Comparison of ENCODE assay signal across 8 mouse cellular contexts in the genomic region with DNA sequence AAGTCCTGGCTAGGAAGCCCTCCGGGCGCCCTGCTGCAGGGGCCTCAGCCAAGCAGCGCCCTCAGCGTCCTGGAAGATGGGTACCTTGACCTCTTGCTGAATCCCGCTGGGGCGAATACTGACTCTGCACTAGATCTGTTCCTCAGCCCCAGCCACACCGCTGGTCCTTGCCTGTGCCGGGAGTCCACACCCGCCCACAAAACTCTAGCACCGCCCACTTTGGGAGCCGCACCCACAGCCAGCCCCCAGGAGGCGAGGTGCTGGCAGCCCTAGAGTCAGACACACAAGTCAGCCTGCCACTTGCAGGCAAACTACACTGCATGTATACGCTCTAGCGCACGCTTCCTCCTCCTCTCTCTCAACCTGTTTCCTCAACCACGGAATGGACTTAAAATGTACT. TPM values are rescaled to one million over a fixed set of nuclear protein-coding genes. Genes with fewer than 3 reads are reported as not detected.
DNase-seq lines count a peak whose midpoint lies in the region; ATAC-seq and TF ChIP-seq lines count a peak whose summit lies in the region.

TSS of gene Npy4r (minus strand) at position 148 of the 400 bp plus-strand sequence.

- no peaks in the 10 kb centered on the region for H3K4me1 ChIP-seq in hindbrain, postnatal 0 days (ENCODE audit: insufficient read depth, low read length)
- no peaks in the 10 kb centered on the region for H3K4me1 ChIP-seq in liver, adult 2 months (ENCODE audit: control insufficient read depth, insufficient read depth, low read length)
- no peaks in the 10 kb centered on the region for H3K4me1 ChIP-seq in midbrain, embryonic 16.5 days (ENCODE audit: control insufficient read depth, insufficient read depth, low read length)

- H3K4me2 ChIP-seq in hindbrain, postnatal 0 days (ENCODE audit: low read depth, low read length) = 0 out of 2 replicates have a peak within 1 kb of the TSS, but pooled peaks have one; percentile 5
- 0 out of 2 replicates have a peak within 1 kb of the TSS, but pooled peaks have one; percentile 17 for H3K4me2 ChIP-seq in midbrain, embryonic 16.5 days (ENCODE audit: low read length)

- H3K79me2 ChIP-seq in liver, adult 2 months (ENCODE audit: control insufficient read depth, insufficient read depth, low read length) = no peaks in the 10 kb centered on the region

- H3K36me3 ChIP-seq in hindbrain, postnatal 0 days (ENCODE audit: insufficient read depth, low read length) = no peaks in the 10 kb centered on the region
- no peaks in the 10 kb centered on the region for H3K36me3 ChIP-seq in liver, adult 2 months (ENCODE audit: control insufficient read depth, insufficient read depth, low read length)
- no peaks in the 10 kb centered on the region for H3K36me3 ChIP-seq in midbrain, embryonic 16.5 days (ENCODE audit: control insufficient read depth, insufficient read depth, low read length)

- H3K4me3 ChIP-seq in hindbrain, postnatal 0 days (ENCODE audit: low read length) = no peak within 1 kb of the TSS
- no peak within 1 kb of the TSS for H3K4me3 ChIP-seq in liver, adult 2 months (ENCODE audit: insufficient read depth, low read depth, low read length)
- no peak within 1 kb of the TSS for H3K4me3 ChIP-seq in midbrain, embryonic 16.5 days (ENCODE audit: low read depth, low read length)

- H3K27ac ChIP-seq in hindbrain, postnatal 0 days = no peak within 1 kb of the TSS
- no peak within 1 kb of the TSS for H3K27ac ChIP-seq in liver, adult 2 months (replicated peaks; ENCODE audit: insufficient read depth, low read depth, low read length)
- no peak within 1 kb of the TSS for H3K27ac ChIP-seq in midbrain, embryonic 16.5 days (ENCODE audit: low read length)

- no peak for TF ChIP-seq CTCF in hindbrain, postnatal 0 days (IDR thresholded peaks at IDR 0.05; ENCODE audit: low read depth)
- no peak for TF ChIP-seq CTCF in liver, adult 2 months (IDR thresholded peaks at IDR 0.05; ENCODE audit: low read depth, low read length)

- peak; percentile 65 to 67 for DNase-seq in urinary bladder, adult 18-20 months (ENCODE audit: low spot score in 2 of 2)
- no peak for DNase-seq in urinary bladder, postnatal 10 days (ENCODE audit: low spot score)
- DNase-seq in gastrocnemius, postnatal 10 days = peak; percentile 48
- DNase-seq in hindbrain, postnatal 0 days (ENCODE audit: low spot score) = peak; percentile 18
- peak; percentile 19 for DNase-seq in liver, adult 2 months (ENCODE audit: extremely low read depth, low read depth, low spot score)
- peak; percentile 77 for DNase-seq in urinary bladder, postnatal 14 days (ENCODE audit: low spot score)

- no peak for TF ChIP-seq POLR2A in liver, adult 2 months (IDR thresholded peaks at IDR 0.05; ENCODE audit: extremely low read depth, insufficient read depth, low read length)

- no peak within 1 kb of the TSS for H3K9ac ChIP-seq in hindbrain, postnatal 0 days (replicated peaks; ENCODE audit: low read length)
- H3K9ac ChIP-seq in liver, adult 2 months (ENCODE audit: low read depth, low read length) = no peak within 1 kb of the TSS
- no peak within 1 kb of the TSS for H3K9ac ChIP-seq in midbrain, embryonic 16.5 days (ENCODE audit: low read depth, low read length)

- ATAC-seq in hindbrain, postnatal 0 days = no peak; the same call in 1 of the 2 replicates
- no peak for ATAC-seq in midbrain, embryonic 16.5 days
- ATAC-seq in erythroid progenitor cell, adult 5-6 weeks (replicated peaks; ENCODE audit: low FRiP score, poor library complexity, severe bottlenecking) = no peak

- H3K27me3 ChIP-seq in hindbrain, postnatal 0 days (ENCODE audit: insufficient read depth, low read length) = no peaks in the 10 kb centered on the region
- no peaks in the 10 kb centered on the region for H3K27me3 ChIP-seq in liver, adult 2 months (ENCODE audit: control insufficient read depth, insufficient read depth, low read length)
- no peaks in the 10 kb centered on the region for H3K27me3 ChIP-seq in midbrain, embryonic 16.5 days (ENCODE audit: control insufficient read depth, insufficient read depth, low read depth, low read length)

- 20% methylated on average over 16 of the region's 16 CpGs for WGBS in hindbrain, postnatal 0 days
- 15% methylated on average over 16 of the region's 16 CpGs for whole genome bisulfite sequencing in liver, adult 2 months
- 16% methylated on average over 16 of the region's 16 CpGs for WGBS in midbrain, embryonic 16.5 days

- H3K9me3 ChIP-seq in hindbrain, postnatal 0 days (ENCODE audit: low read length) = no peaks in the 10 kb centered on the region
- H3K9me3 ChIP-seq in midbrain, embryonic 16.5 days (replicated peaks; ENCODE audit: control insufficient read depth, low read length, poor library complexity, severe bottlenecking) = no peaks in the 10 kb centered on the region

RNA-seq across cellular contexts. Expression of gene Npy4r, which starts in this region (rescaled TPM):
- under 1 TPM; 0.16 TPM for total RNA-seq in gastrocnemius, postnatal 10 days (2021)
- 0.21 and 0.25 TPM in 2 replicates for total RNA-seq in hindbrain, postnatal 0 days (2014; rRNA removed)
- 0.11 and 0.24 TPM in 2 replicates for polyA plus RNA-seq in hindbrain, postnatal 0 days (2015; fragmentation: Nextera tagmentation; extraction: Ambion mirVana)
- under 0.01 TPM in 1 of 2 replicates, not detected in the other for total RNA-seq in liver, adult 2 months (2014; rRNA removed)
- polyA plus RNA-seq in liver, adult 2 months (2012; rRNA removed) = not detected in 2 replicates
- polyA plus RNA-seq in midbrain, embryonic 16.5 days (2015; fragmentation: Nextera tagmentation; extraction: Ambion mirVana) = 0.19 and 0.23 TPM in 2 replicates
- total RNA-seq in erythroid progenitor cell, adult 5-6 weeks (2015; ENCODE audit: low replicate concordance) = not detected in 2 replicates
- not detected in 2 replicates for total RNA-seq in erythroid progenitor cell, adult 5-6 weeks (2017; ENCODE audit: low replicate concordance)

Comparison
In these comparisons a context has a peak if more than half of its experiments do, and no peak if none do; other contexts are left out.
1. Peak in DNase-seq in gastrocnemius, postnatal 10 days; RNA of the gene not detected or under 1 TPM.
2. Peak in DNase-seq and H3K4me2 ChIP-seq in hindbrain, postnatal 0 days; RNA of the gene not detected or under 1 TPM.
3. Peak in DNase-seq in liver, adult 2 months; RNA of the gene not detected or under 1 TPM.